Mouse (Mus musculus) left cerebral cortex, adult 2 months (tissue): Measurements from ENCODE around the gene Snrpf. TPM values are rescaled to one million over a fixed set of nuclear protein-coding genes. Genes with fewer than 3 reads are reported as not detected.
A peak's percentile ranks its signal among the peaks of the same experiment; 100 is the strongest.
"Not testable (repeated sequence)": the region's sequence is repeated elsewhere in the genome, so short reads cannot be mapped to it uniquely, and the experiment has no call there.

ENCODE experiments used
- DNase-seq, 2 experiments: peaks; one replicate each; pipeline ENCODE4 v3.0.0; 2021 to 2022; ENCODE audit warnings: low spot score in 2 of 2, mixed read lengths in 1 of 2; ENCODE audit errors: extremely low spot score in 1 of 2
- H3K27ac ChIP-seq: fragments of 200-600 bp; 2 replicates; pipeline ENCODE4 v1.8.1; 2022
- H3K4me3 ChIP-seq: fragments of 200-600 bp; 2 replicates; pipeline ENCODE4 v1.8.1; 2022
- CTCF ChIP-seq: fragments of 200-600 bp; IDR thresholded peaks from 2 replicates; pipeline ENCODE4 v1.8.1; 2022; ENCODE audit warnings: antibody characterized with exemption, mild to moderate bottlenecking, moderate library complexity
- intact Hi-C: fragments of 180-260 bp; cut with DNase I; formaldehyde crosslinking; loops from one replicate; pipeline ENCODE4 v1.15.1; 2025
- total RNA-seq, 2 experiments: library from RNA; stranded (reverse); gene quantifications; 2 replicates each; pipeline ENCODE4 v1.2.3; 2021

Snrpf gene
- total RNA-seq, 2 experiments from 2014 or later, result 10.7 to 12.9 TPM

DNA sequence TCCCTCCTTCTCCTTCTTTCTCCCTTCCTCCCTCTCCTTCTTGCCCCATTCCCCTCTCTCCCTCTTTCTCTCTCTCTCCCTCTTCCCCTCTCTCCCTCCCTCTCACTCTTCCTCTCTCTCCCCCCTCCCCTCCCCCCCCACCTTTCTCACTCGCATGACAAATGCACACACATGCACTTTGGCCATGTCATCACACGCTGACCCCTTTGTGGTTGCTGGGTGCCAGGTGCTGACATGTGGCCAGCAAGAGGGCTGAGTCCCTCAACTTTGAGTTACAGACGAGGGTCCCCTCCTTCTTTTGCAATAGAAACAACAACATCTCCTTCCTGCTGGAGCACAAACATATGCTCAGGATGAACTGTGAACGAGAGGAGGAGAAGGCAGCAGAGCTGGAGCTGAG is 14.5 kb downstream of the Snrpf start:
- TF ChIP-seq CTCF, result no peak
- no peak overlapping the region for H3K27ac ChIP-seq
- no peak overlapping the region for H3K4me3 ChIP-seq
- intact Hi-C loops, result loop anchor here (5.0 to 10.0 kb wide), 2 partner anchors 153 to 530 kb away; no protein-coding TSS in a partner anchor
- DNase-seq, result no peak

DNA sequence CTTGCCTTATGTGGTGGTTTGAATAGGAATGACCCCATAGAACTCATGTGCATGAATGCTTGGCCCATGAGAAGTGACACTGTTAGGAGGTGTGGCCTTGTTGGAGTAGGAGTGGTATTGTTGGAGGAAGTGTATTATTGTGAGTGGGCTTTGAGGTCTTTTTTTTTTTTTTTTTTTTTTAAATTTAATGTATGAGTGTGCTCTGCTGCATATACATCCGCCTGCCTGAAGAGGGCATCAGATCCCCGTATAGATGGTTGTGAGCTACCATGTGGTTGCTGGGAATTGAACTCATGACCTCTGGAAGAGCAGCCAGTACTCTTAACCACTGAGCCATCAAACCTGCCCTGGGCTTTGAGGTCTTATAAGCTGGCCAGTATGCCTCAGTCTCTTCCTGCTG is 17.3 kb downstream of the Snrpf start:
- no peak for DNase-seq
- intact Hi-C loops, result loop anchor here (10.0 kb wide), 1 partner anchor 527 kb away; no protein-coding TSS in a partner anchor

DNA sequence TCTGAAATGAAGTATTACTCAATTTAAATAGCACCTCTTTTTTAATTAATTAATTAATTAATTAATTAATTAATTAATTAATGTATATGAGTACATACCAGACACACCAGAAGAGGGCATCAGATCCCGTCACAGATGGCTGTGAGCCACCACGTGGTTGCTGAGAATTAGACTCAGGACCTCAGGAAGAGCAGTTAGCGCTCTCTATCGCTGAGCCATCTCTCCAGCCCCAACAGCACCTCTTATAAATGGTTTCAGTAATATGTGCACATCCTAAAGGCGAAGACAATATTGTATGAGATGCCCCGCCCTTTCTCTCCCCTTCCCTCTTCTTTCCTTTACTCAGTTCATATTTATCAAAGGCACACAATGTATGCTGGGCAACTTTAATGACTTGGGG is 20.8 kb downstream of the Snrpf start:
- DNase-seq, result no peak
- H3K4me3 ChIP-seq, result no peak overlapping the region
- H3K27ac ChIP-seq, result no peak overlapping the region
- intact Hi-C loops, result no loop called here
- no peak for TF ChIP-seq CTCF

More for the DNA sequence above, 17.3 kb downstream of the Snrpf start:
- H3K27ac ChIP-seq, result no peak overlapping the region
- no peak overlapping the region for H3K4me3 ChIP-seq
- no peak; the same call in none of the 2 replicates for TF ChIP-seq CTCF

DNA sequence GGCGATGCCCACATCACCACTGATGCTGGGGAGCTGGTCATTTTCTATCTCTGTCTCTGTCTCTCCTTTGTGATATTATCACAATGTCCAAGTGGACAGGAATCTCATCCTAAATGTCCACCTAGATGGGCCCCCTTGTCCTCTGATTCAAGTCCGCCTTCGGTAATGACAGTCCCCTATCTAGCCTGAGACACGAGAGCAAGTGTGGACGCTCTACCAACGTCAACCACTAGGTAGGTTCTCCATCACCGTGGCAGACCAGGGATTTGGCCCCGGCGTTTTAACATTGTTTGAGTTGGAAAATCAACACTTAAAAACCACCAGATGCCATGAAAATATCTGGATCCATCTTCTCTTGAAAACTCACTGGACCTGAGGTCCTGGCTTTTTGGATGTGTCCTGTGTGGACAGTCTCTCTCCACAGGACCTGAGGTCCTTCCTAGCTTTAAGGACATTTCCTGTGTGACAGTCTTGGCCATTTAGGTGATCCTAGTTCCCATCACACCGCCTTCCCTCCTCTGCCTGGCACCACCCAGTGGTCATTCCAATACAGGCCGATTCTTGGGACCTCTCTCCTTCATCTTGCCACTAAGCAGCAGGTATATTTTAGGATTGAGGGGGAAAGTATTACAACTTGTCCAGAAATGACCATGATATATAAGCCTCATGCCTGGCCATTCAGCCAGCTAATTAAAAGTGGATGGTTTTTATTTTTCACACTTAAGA is 21.5 kb downstream of the Snrpf start:
- no peak for DNase-seq
- no peak for TF ChIP-seq CTCF
- no peak overlapping the region for H3K4me3 ChIP-seq
- H3K27ac ChIP-seq, result no peak overlapping the region
- intact Hi-C loops, result no loop called here

DNA sequence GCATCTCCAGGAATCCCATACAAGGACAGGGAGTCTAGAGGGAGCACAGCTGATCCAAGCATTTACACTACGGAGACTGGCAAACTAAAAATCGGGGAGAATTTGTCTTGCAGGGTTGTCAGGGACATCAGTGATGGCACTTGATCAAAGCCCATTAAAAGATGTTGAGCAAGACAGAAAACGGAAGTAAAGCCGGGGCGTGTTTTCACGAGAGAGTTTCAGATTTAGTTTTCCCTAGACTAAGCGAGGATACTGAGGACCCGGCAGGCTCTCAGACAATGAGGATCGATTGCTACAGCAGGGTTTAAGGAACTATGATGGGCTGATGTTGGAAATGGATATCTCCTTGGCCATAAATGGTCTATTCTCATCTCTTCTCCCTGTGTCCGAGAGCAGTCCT is 22.4 kb downstream of the Snrpf start:
- DNase-seq, result no peak

DNA sequence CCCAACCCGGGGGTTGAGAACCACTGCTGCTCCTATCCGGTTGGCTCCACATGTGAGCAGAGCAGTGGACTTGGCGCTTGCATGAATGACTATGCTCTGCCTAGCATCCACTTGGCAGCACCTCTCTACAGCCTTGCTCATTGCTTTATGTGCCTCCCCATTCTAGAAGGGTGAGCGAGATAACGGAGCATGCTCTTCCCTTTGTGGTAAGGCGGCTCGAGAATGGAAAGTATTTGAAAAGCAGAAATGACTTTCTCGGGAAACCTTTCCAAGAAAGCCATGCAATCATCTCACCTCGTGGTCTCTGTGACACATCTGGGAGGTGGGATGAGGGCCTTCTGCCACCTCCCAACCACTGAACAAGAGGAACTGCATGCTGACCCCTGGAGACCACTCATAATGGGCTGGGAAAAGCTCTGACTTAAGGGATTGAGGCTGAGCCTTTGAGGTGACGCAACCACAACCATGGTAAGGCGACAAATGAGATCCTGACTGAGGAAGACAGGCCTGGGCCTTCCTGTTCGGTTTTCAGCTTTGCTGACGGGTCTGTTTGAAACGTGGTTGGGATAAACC is 24.9 kb downstream of the Snrpf start:
- Histone ChIP-seq H3K27ac (no peak overlapping the region), H3K4me3 (no peak overlapping the region)
- intact Hi-C loops, result no loop called here
- no peak for TF ChIP-seq CTCF
- DNase-seq, result no peak

More for the DNA sequence above, 22.4 kb downstream of the Snrpf start:
- Histone ChIP-seq H3K4me3 (no peak overlapping the region), H3K27ac (no peak overlapping the region)
- intact Hi-C loops, result no loop called here
- no peak for TF ChIP-seq CTCF

DNA sequence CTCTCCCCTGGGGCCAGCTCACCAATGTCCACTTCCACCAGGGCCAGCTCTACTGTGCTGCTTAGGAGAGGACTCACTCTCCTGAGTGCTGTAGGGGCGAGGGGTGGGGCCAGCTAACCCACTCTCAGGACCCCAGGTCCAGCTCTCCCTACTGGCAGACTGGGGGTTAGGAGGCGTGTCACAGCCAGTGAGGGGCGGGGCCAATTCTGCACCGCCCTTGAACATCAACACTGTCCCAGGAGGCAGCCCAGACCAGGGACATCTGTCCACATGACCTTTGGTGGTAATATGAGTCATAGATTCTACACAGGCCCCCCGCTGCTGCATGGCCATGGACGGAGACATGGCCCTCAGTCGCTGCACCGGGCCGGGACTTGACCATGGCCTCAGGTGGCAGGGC is 29.7 kb downstream of the Snrpf start:
- intact Hi-C loops, result no loop called here
- DNase-seq, result no peak
- TF ChIP-seq CTCF, result no peak

DNA sequence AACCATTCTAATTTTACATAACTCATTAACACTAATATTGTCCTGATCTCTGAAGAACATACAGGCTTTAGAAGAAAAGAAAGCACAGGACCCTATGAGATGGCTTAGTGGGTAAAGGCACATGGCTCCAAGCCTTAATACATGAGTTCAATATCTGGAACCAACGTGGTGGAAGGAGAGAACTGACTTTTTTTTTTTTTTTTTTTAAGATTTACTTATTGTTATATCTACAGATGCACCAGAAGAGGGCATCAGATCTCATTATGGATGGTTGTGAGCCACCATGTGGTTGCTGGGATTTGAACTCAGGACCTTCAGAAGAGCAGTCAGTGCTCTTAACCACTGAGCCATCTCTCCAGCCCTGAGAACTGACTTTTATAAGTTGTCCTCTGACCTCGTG is 31.5 kb downstream of the Snrpf start:
- H3K4me3 ChIP-seq, DNase-seq, intact Hi-C loops, H3K27ac ChIP-seq: not testable (repeated sequence)

More for the DNA sequence above, 29.7 kb downstream of the Snrpf start:
- Histone ChIP-seq H3K4me3 (no peak overlapping the region), H3K27ac (no peak overlapping the region)

DNA sequence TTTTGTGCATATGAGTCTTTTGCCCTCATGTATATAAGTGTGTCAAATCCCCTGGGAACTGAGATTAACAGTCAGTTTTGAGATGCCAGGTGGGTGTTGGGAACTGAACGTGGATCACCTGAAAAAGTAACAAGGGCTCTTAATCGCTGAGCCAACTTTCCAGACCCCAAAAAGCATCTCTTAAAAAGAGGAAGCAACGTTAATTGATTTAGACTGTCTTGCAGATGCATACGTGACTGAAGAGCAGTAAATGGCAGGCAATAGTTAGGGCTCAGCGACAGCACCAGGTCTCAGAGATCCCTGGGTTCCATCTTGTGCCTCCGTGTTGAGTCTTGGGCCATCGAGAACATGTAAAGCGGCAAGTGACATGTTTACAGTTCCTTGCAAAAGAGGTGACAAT is 36.9 kb downstream of the Snrpf start:
- no peak for TF ChIP-seq CTCF
- DNase-seq, result no peak
- intact Hi-C loops, result no loop called here
- H3K4me3 ChIP-seq, result no peak overlapping the region
- H3K27ac ChIP-seq, result no peak overlapping the region

DNA sequence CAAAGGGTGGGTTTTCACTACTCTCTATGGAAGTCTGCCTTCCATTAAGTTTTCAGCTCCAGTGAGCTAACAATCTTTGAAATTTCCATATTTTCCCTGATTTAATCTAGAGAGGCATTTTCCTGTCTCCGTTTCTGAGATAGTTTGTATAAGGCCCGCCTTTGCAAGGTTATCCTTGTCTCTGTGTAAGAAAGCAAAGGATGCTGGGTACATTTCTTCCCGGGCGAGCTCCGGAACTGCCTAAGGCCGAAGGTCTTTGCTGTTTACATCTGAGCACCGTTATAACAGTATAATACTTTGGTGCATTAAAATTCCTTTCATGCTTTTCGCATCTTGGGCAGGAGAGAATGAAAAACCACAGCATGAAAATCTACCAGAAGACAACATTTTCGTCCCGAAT is 39.7 kb downstream of the Snrpf start:
- DNase-seq, result no peak
- intact Hi-C loops, result loop anchor here (1.0 to 2.0 kb wide), 2 partner anchors 64 to 125 kb away; no protein-coding TSS in a partner anchor
- TF ChIP-seq CTCF, result no peak

DNA sequence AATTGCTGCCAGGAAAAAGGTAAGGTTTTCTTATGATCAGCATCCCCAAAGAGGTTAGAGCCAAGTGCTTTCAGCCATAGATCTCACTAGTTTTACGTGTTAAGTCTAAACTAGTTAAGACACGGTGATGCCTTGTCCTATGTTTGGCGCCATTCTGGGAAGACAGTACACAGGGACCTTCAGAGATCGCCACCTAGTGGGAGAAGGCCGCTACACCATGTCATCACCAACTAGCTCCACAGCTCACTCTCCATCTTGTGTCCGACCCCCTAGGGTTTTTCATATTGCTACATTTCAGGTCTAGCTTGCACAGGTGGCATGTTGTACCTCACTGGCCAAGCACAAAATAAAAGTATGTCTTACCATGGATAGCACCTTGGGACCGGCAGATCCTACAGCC is 40.5 kb downstream of the Snrpf start:
- peak; percentile 65 to 73 for DNase-seq
- intact Hi-C loops, result loop anchor here (1.0 to 2.0 kb wide), 2 partner anchors 63 to 124 kb away; no protein-coding TSS in a partner anchor
- peak; percentile 88 for TF ChIP-seq CTCF
- Histone ChIP-seq H3K4me3 (no peak overlapping the region), H3K27ac (no peak overlapping the region)

More for the DNA sequence above, 39.7 kb downstream of the Snrpf start:
- no peak overlapping the region for H3K4me3 ChIP-seq
- H3K27ac ChIP-seq, result no peak overlapping the region

DNA sequence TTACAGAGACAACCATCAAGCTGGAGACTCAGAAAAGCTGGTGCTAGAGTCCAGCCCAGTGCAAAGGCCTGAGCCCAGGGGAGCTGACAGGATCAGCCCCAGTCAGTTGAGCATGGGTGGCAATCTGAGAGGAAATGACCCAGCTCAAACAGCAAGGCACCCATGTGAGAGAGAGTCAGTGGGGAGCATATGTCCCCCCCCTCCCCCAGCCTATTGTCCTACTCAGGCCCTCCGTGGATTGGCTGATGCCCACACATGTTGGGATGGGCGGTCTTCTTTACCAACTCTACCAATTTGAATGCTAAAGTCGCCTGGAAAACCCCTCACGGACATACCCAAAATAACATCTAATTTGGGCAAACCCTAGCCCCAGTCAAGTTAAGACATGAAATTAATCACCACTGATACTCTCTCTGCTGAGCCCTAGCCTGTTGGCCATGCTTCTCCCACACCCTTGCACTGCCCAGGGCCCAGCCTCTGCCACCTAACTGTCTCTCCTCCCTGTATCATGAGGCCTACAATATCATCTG is 41.7 kb downstream of the Snrpf start:
- Histone ChIP-seq H3K4me3 (no peak overlapping the region), H3K27ac (no peak overlapping the region)
- no peak for TF ChIP-seq CTCF
- intact Hi-C loops, result loop anchor here (2.0 kb wide), 1 partner anchor 123 kb away; no protein-coding TSS in a partner anchor
- DNase-seq, result no peak
